ENCODE assay signal across 17 mouse cellular contexts in the genomic region with DNA sequence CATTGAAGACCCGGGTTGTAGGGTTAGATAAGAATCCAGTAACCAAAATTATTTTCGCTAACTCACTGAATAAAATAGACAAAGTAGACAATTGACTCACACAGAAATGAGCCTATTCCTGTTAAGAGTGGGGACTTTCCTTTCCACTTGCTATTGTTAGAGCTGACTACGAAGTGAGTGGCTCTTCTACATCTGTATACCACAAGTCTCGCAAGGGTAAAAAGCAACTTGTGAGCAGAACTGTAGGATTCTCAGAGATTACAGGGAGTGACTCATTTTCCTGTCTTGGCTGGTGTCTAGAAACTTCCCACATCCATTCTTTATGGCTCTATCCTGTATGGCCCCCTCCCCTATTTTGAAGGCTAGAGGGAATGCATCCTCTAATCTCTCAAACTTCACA. TPM values are rescaled to one million over a fixed set of nuclear protein-coding genes. Genes with fewer than 3 reads are reported as not detected.
"Had no signal": no experiment of that assay in that cellular context is flagged by ENCODE, and none has a peak within 500 bp of the region (broad histone marks: within the 10 kb centered on the region; RNA-seq: fewer than 3 reads in every experiment).

No protein-coding gene starts in this region.

- H3K36me3 ChIP-seq: kidney, embryonic 15.5 days; liver, embryonic 13.5 days; midbrain, embryonic 12.5 days had no signal

- H3K9ac ChIP-seq: kidney, embryonic 15.5 days; liver, embryonic 13.5 days; midbrain, embryonic 12.5 days had no signal

- H3K27ac ChIP-seq: kidney, embryonic 15.5 days; left cerebral cortex, adult 2 months; liver, embryonic 13.5 days; midbrain, embryonic 12.5 days had no signal

- H3K4me3 ChIP-seq: kidney, embryonic 15.5 days; left cerebral cortex, adult 2 months; liver, embryonic 13.5 days; midbrain, embryonic 12.5 days had no signal

- DNase-seq: kidney, postnatal 10 days; kidney, postnatal 36 days; layer of hippocampus, postnatal 36 days; liver, embryonic 13.5 days; lung, adult 2 months; lung, postnatal 14 days; lung, postnatal 4 days; thymus, adult 18-20 months; thymus, postnatal 4 days had no signal

- H3K4me2 ChIP-seq: kidney, embryonic 15.5 days; liver, embryonic 13.5 days; midbrain, embryonic 12.5 days had no signal

- H3K27me3 ChIP-seq: kidney, embryonic 15.5 days; liver, embryonic 13.5 days; midbrain, embryonic 12.5 days had no signal

- H3K9me3 ChIP-seq: kidney, embryonic 15.5 days; liver, embryonic 13.5 days; midbrain, embryonic 12.5 days had no signal

- H3K4me1 ChIP-seq: kidney, embryonic 15.5 days; liver, embryonic 13.5 days; midbrain, embryonic 12.5 days had no signal

RNA-seq across cellular contexts. Expression of a gene that starts 41.9 kb away (rescaled TPM):
- total RNA-seq: megakaryocyte progenitor cell, adult 5-6 weeks; monocyte, adult 5-6 weeks had no signal
- polyA plus RNA-seq: liver, adult 2 months; liver, embryonic 13.5 days; spleen, adult 2 months; testis, adult 2 months had no signal
